Mouse (Mus musculus) CH12.LX (cell line): ENCODE measurements at regions not wholly inside any gene's neighbourhood (a gene's known extent, or its start where the extent isn't known, plus 50 kb on each side); places are given as distances from the start of the nearest gene placed in this dataset.
A peak's percentile ranks its signal among the peaks of the same experiment; 100 is the strongest.

Experiments
- DNase-seq: peaks from one replicate; pipeline ENCODE4 v3.0.0-alpha.2; 2013; ENCODE audit errors: extremely low read depth
- H3K27ac ChIP-seq: 2 replicates; pipeline ENCODE4 v1.5.1; 2012; ENCODE audit warnings: low read depth, mild to moderate bottlenecking, control low read depth, moderate library complexity; ENCODE audit not compliant: insufficient read depth
- H3K27me3 ChIP-seq: replicated peaks from 2 replicates; pipeline ENCODE3; 2012; ENCODE audit warnings: inconsistent platforms
- H3K36me3 ChIP-seq, 2 experiments: replicated peaks in 1 of 2; 2 replicates each; pipeline versions ENCODE3 to v1.6.1; 2012; ENCODE audit warnings: inconsistent platforms in 1 of 2, low read length in 1 of 2, mild to moderate bottlenecking in 1 of 2, mixed read lengths in 1 of 2, moderate library complexity in 1 of 2; ENCODE audit not compliant: control insufficient read depth in 1 of 2, insufficient read depth in 1 of 2
- H3K4me1 ChIP-seq, 2 experiments: 2 replicates each; pipeline ENCODE4 v1.6.1; 2012; ENCODE audit warnings: inconsistent platforms in 1 of 2, moderate library complexity in 1 of 2; ENCODE audit not compliant: insufficient read depth in 2 of 2, control insufficient read depth in 1 of 2
- H3K4me2 ChIP-seq: 2 replicates; pipeline ENCODE4 v1.6.1; 2012; ENCODE audit warnings: low read depth, mild to moderate bottlenecking, control low read depth; ENCODE audit not compliant: poor library complexity, insufficient read depth, severe bottlenecking
- H3K4me3 ChIP-seq, 3 experiments: fragments of 150-350 bp in 1 of 3; sonication (generic) in 1 of 3; replicated peaks in 1 of 3; 2 replicates each; pipeline versions ENCODE3 to v1.5.1; 2011 to 2012; ENCODE audit warnings: low read depth in 2 of 3, low read length in 2 of 3, mild to moderate bottlenecking in 2 of 3, moderate library complexity in 2 of 3, control low read depth in 1 of 3, improper control_type of control experiment in 1 of 3, inconsistent platforms in 1 of 3, mixed read lengths in 1 of 3; ENCODE audit not compliant: poor library complexity in 1 of 3
- H3K79me2 ChIP-seq: replicated peaks from 2 replicates; pipeline ENCODE4 v1.6.1; 2012; ENCODE audit warnings: mild to moderate bottlenecking, moderate library complexity; ENCODE audit not compliant: control insufficient read depth, poor library complexity, insufficient read depth, severe bottlenecking; ENCODE audit errors: extremely low read depth
- H3K9ac ChIP-seq: 2 replicates; pipeline ENCODE4 v1.6.1; 2012; ENCODE audit warnings: low read depth, mild to moderate bottlenecking, control low read depth, moderate library complexity; ENCODE audit not compliant: insufficient read depth
- H3K9me3 ChIP-seq: replicated peaks from 2 replicates; pipeline ENCODE3; 2012; ENCODE audit warnings: low read length, inconsistent platforms, mixed read lengths
- CHD1 ChIP-seq: IDR thresholded peaks from 2 replicates; pipeline ENCODE4 v1.6.1; 2012; ENCODE audit warnings: low read depth, low read length, improper control_type of control experiment, inconsistent platforms
- CTCF ChIP-seq, 2 experiments: IDR thresholded peaks in 1 of 2; conservative IDR thresholded peaks in 1 of 2; 2 replicates each; pipeline ENCODE4 v1.5.1; 2011 to 2012; ENCODE audit warnings: low read depth in 2 of 2, low read length in 2 of 2, improper control_type of control experiment in 1 of 2, inconsistent platforms in 1 of 2, mild to moderate bottlenecking in 1 of 2, moderate library complexity in 1 of 2
- EP300 ChIP-seq: IDR thresholded peaks from 2 replicates; pipeline ENCODE4 v1.6.1; 2011; ENCODE audit warnings: low read length, improper control_type of control experiment
- ETS1 ChIP-seq: conservative IDR thresholded peaks from 2 replicates; pipeline ENCODE4 v1.6.1; 2012; ENCODE audit warnings: low read depth, mild to moderate bottlenecking, inconsistent platforms, low read length, improper control_type of control experiment, moderate library complexity
- GABPA ChIP-seq: IDR thresholded peaks from 2 replicates; pipeline ENCODE4 v1.6.1; 2012; ENCODE audit warnings: low read depth, low read length, improper control_type of control experiment, inconsistent platforms; ENCODE audit not compliant: insufficient replicate concordance
- HCFC1 ChIP-seq: IDR thresholded peaks from 2 replicates; pipeline ENCODE4 v1.6.1; 2012; ENCODE audit warnings: low read depth, mild to moderate bottlenecking, inconsistent platforms, low read length, improper control_type of control experiment
- IRF4 ChIP-seq: IDR thresholded peaks from 2 replicates; pipeline ENCODE4 v1.6.1; 2014; ENCODE audit warnings: low read depth, mild to moderate bottlenecking, inconsistent platforms, low read length, improper control_type of control experiment
- JUN ChIP-seq: IDR thresholded peaks from 2 replicates; pipeline ENCODE4 v1.6.1; 2011; ENCODE audit warnings: low read depth, mild to moderate bottlenecking, low read length, improper control_type of control experiment, moderate library complexity; ENCODE audit not compliant: insufficient read depth
- JUND ChIP-seq: conservative IDR thresholded peaks from 2 replicates; pipeline ENCODE4 v1.6.1; 2011; ENCODE audit warnings: low read depth, low read length, improper control_type of control experiment
- MAFK ChIP-seq: IDR thresholded peaks from 2 replicates; pipeline ENCODE4 v1.6.1; 2011; ENCODE audit warnings: low read length, improper control_type of control experiment; ENCODE audit not compliant: insufficient replicate concordance
- MAX ChIP-seq: IDR thresholded peaks from 2 replicates; pipeline ENCODE4 v1.6.1; 2011; ENCODE audit warnings: low read length, improper control_type of control experiment
- MAZ ChIP-seq: IDR thresholded peaks from 2 replicates; pipeline ENCODE4 v1.6.1; 2012; ENCODE audit warnings: low read depth, mild to moderate bottlenecking, inconsistent platforms, low read length, improper control_type of control experiment, moderate library complexity
- MEF2A ChIP-seq: IDR thresholded peaks from 2 replicates; pipeline ENCODE4 v1.6.1; 2014; ENCODE audit warnings: low read depth, mild to moderate bottlenecking, inconsistent platforms, low read length, improper control_type of control experiment, borderline replicate concordance
- MXI1 ChIP-seq: IDR thresholded peaks from 2 replicates; pipeline ENCODE4 v1.6.1; 2011; ENCODE audit warnings: mild to moderate bottlenecking, low read depth, low read length, improper control_type of control experiment
- MYC ChIP-seq: IDR thresholded peaks from 2 replicates; pipeline ENCODE4 v1.6.1; 2011; ENCODE audit warnings: low read depth, mild to moderate bottlenecking, improper control_type of control experiment, low read length
- NELFE ChIP-seq: IDR thresholded peaks from 2 replicates; pipeline ENCODE4 v1.6.1; 2011; ENCODE audit warnings: low read depth, low read length, improper control_type of control experiment
- NRF1 ChIP-seq: IDR thresholded peaks from 2 replicates; pipeline ENCODE4 v1.6.1; 2014; ENCODE audit warnings: low read depth, mild to moderate bottlenecking, inconsistent platforms, low read length, improper control_type of control experiment, moderate library complexity
- PAX5 ChIP-seq: IDR thresholded peaks from 2 replicates; pipeline ENCODE4 v1.6.1; 2012; ENCODE audit warnings: low read length, inconsistent platforms, mixed read lengths
- RAD21 ChIP-seq: IDR thresholded peaks from 2 replicates; pipeline ENCODE4 v1.6.1; 2011; ENCODE audit warnings: low read depth, mild to moderate bottlenecking, low read length, improper control_type of control experiment, moderate library complexity
- RCOR1 ChIP-seq: conservative IDR thresholded peaks from 2 replicates; pipeline ENCODE4 v1.6.1; 2012; ENCODE audit warnings: low read depth, mild to moderate bottlenecking, inconsistent platforms, low read length, improper control_type of control experiment
- SIN3A ChIP-seq: IDR thresholded peaks from 2 replicates; pipeline ENCODE4 v1.6.1; 2012; ENCODE audit warnings: low read length, improper control_type of control experiment, inconsistent platforms
- TBP ChIP-seq: conservative IDR thresholded peaks from 2 replicates; pipeline ENCODE4 v1.6.1; 2011; ENCODE audit warnings: low read depth, low read length, improper control_type of control experiment
- TCF12 ChIP-seq: IDR thresholded peaks from 2 replicates; pipeline ENCODE4 v1.6.1; 2014; ENCODE audit warnings: low read depth, mild to moderate bottlenecking, inconsistent platforms, low read length, improper control_type of control experiment
- UBTF ChIP-seq: IDR thresholded peaks from 2 replicates; pipeline ENCODE4 v1.6.1; 2012; ENCODE audit warnings: low read depth, mild to moderate bottlenecking, inconsistent platforms, low read length, improper control_type of control experiment, moderate library complexity
- USF1 ChIP-seq: IDR thresholded peaks from 2 replicates; pipeline ENCODE4 v1.6.1; 2014; ENCODE audit warnings: low read depth, mild to moderate bottlenecking, inconsistent platforms, low read length, improper control_type of control experiment
- ZC3H11A ChIP-seq: IDR thresholded peaks from 2 replicates; pipeline ENCODE4 v1.6.1; 2012; ENCODE audit warnings: low read depth, mild to moderate bottlenecking, inconsistent platforms, low read length, improper control_type of control experiment
- ZNF384 ChIP-seq: IDR thresholded peaks from 2 replicates; pipeline ENCODE4 v1.6.1; 2012; ENCODE audit warnings: low read depth, low read length, improper control_type of control experiment, inconsistent platforms
- dilution Hi-C: fragments of 300-500 bp; cut with MboI; formaldehyde crosslinking; loops from 2 replicates; pipeline ENCODE4 v1.14.3; 2020; ENCODE audit warnings: low sequenced_read_pairs; ENCODE audit not compliant: extremely low pct_unique_long_range_greater_than_20kb, extremely low pct_ligation_motif_present
- in situ Hi-C: fragments of 300-500 bp; cut with MboI; formaldehyde crosslinking; loops from 3 replicates; pipeline ENCODE4 v1.14.3; 2019; ENCODE audit warnings: low sequenced_read_pairs, low pct_ligation_motif_present, low pct_unique_long_range_greater_than_20kb, mixed read lengths

- peak; percentile 86 for DNase-seq
- Histone ChIP-seq H3K79me2 (no peaks in the 10 kb centered on the region), H3K4me2 (no peak overlapping the region), H3K9me3 (no peaks in the 10 kb centered on the region), H3K9ac (no peak overlapping the region), H3K27ac (no peak overlapping the region), H3K27me3 (no peaks in the 10 kb centered on the region), H3K4me3 (no peak overlapping the region), H3K4me1 (peaks cover 0 to 17% of the 10 kb centered on the region in 2 experiments; a peak in 2 of 4 replicates), H3K36me3 (no peaks in the 10 kb centered on the region)
- in situ Hi-C loops = no loop called here
- dilution Hi-C loops = no loop called here
- TF ChIP-seq NRF1 (no peak), MYC (no peak), RAD21 (no peak), TBP (no peak), HCFC1 (no peak), MAX (no peak), CHD1 (no peak), USF1 (no peak), EP300 (peak; percentile 37; the same call in 1 of the 2 replicates), GABPA (no peak), CTCF (conservative IDR thresholded peaks at IDR 0.05 in 1 of 2, IDR thresholded peaks at IDR 0.05 in 1 of 2; ENCODE audit: low read depth in 2 of 2, low read length in 2 of 2) (no peak), MAFK (no peak), MEF2A (peak; percentile 35; the same call in 1 of the 2 replicates), MXI1 (no peak), RCOR1 (no peak), ZNF384 (no peak), MAZ (no peak), IRF4 (0 out of 2 replicates have a peak, but pooled peaks have one; percentile 19), JUN (no peak), ETS1 (peak; percentile 38; the same call in 1 of the 2 replicates), PAX5 (no peak), TCF12 (no peak), JUND (no peak), ZC3H11A (no peak), UBTF (no peak), SIN3A (no peak), NELFE (no peak)
Measured at GRCm38 (mm10) chr15:64533169-64533795, 284.2 kb upstream of the Gm21798 start.
